In genomic region chr4:142162102-142162501, GRCm38 (mm10) we compare ENCODE assay signal across 15 mouse cellular contexts.
DNase-seq lines count a peak whose midpoint lies in the region; ATAC-seq and TF ChIP-seq lines count a peak whose summit lies in the region.
"Had no signal": no experiment of that assay in that cellular context is flagged by ENCODE, and none has a peak within 500 bp of the region (broad histone marks: within the 10 kb centered on the region; RNA-seq: fewer than 3 reads in every experiment).

No protein-coding gene starts in this region.

- peaks cover 6% of the 10 kb centered on the region for H3K36me3 ChIP-seq in forebrain, postnatal 0 days (ENCODE audit: insufficient read depth)
- H3K36me3 ChIP-seq in forebrain, embryonic 12.5 days (replicated peaks) = peaks cover 23% of the 10 kb centered on the region
- 0 out of 2 replicates have a peak, but pooled peaks cover 8% of the 10 kb centered on the region for H3K36me3 ChIP-seq in kidney, postnatal 0 days (ENCODE audit: insufficient read depth, low read length)
- H3K36me3 ChIP-seq in embryonic facial prominence, embryonic 10.5 days (replicated peaks) = peaks cover 45% of the 10 kb centered on the region

- no peak overlapping the region for H3K27ac ChIP-seq in forebrain, postnatal 0 days (ENCODE audit: low read depth, low read length)
- H3K27ac ChIP-seq in forebrain, embryonic 12.5 days = no peak overlapping the region
- H3K27ac ChIP-seq in kidney, postnatal 0 days = no peak overlapping the region
- no peak overlapping the region for H3K27ac ChIP-seq in embryonic facial prominence, embryonic 10.5 days (replicated peaks)
- H3K27ac ChIP-seq: heart, embryonic 10.5 days; limb, embryonic 12.5 days; midbrain, embryonic 12.5 days had no signal

- no peaks in the 10 kb centered on the region for H3K27me3 ChIP-seq in forebrain, postnatal 0 days (ENCODE audit: insufficient read depth, low read length)
- H3K27me3 ChIP-seq in forebrain, embryonic 12.5 days = no peaks in the 10 kb centered on the region
- no peaks in the 10 kb centered on the region for H3K27me3 ChIP-seq in kidney, postnatal 0 days (ENCODE audit: insufficient read depth, low read length)
- H3K27me3 ChIP-seq in embryonic facial prominence, embryonic 10.5 days (replicated peaks; ENCODE audit: low read depth, poor library complexity, severe bottlenecking) = no peaks in the 10 kb centered on the region
- H3K27me3 ChIP-seq: limb, embryonic 12.5 days had no signal

- 100% methylated on average over 2 of the region's 2 CpGs for WGBS in forebrain, postnatal 0 days
- WGBS in forebrain, embryonic 12.5 days = 91% methylated on average over 2 of the region's 2 CpGs
- WGBS in kidney, postnatal 0 days = 89% methylated on average over 2 of the region's 2 CpGs
- 96% methylated on average over 2 of the region's 2 CpGs for WGBS in embryonic facial prominence, embryonic 10.5 days

- H3K4me3 ChIP-seq in forebrain, postnatal 0 days (ENCODE audit: low read depth, low read length) = no peak overlapping the region
- H3K4me3 ChIP-seq in forebrain, embryonic 12.5 days (replicated peaks) = no peak overlapping the region
- no peak overlapping the region for H3K4me3 ChIP-seq in kidney, postnatal 0 days (replicated peaks; ENCODE audit: low read depth, low read length)
- H3K4me3 ChIP-seq in embryonic facial prominence, embryonic 10.5 days = no peak overlapping the region
- H3K4me3 ChIP-seq: heart, embryonic 10.5 days; limb, embryonic 12.5 days; midbrain, embryonic 12.5 days had no signal

- H3K9me3 ChIP-seq in forebrain, postnatal 0 days (ENCODE audit: low read length) = no peaks in the 10 kb centered on the region
- 0 out of 2 replicates have a peak, but pooled peaks cover 6% of the 10 kb centered on the region for H3K9me3 ChIP-seq in forebrain, embryonic 12.5 days
- no peaks in the 10 kb centered on the region for H3K9me3 ChIP-seq in kidney, postnatal 0 days (replicated peaks; ENCODE audit: low read length)
- peaks cover 16% of the 10 kb centered on the region for H3K9me3 ChIP-seq in embryonic facial prominence, embryonic 10.5 days

- peak; percentile 60 for TF ChIP-seq CTCF in forebrain, postnatal 0 days (IDR thresholded peaks at IDR 0.05; ENCODE audit: low read depth)
- peak; percentile 64 for TF ChIP-seq CTCF in kidney, postnatal 0 days (IDR thresholded peaks at IDR 0.05; ENCODE audit: low read depth)

- H3K4me2 ChIP-seq in forebrain, postnatal 0 days (ENCODE audit: low read depth) = no peak overlapping the region
- no peak overlapping the region for H3K4me2 ChIP-seq in forebrain, embryonic 12.5 days
- H3K4me2 ChIP-seq in kidney, postnatal 0 days (ENCODE audit: low read length) = no peak overlapping the region
- H3K4me2 ChIP-seq: limb, embryonic 12.5 days; midbrain, embryonic 12.5 days had no signal

- 0 out of 2 replicates have a peak, but pooled peaks have one; percentile 14 for ATAC-seq in forebrain, postnatal 0 days
- no peak for ATAC-seq in forebrain, embryonic 12.5 days (ENCODE audit: low FRiP score)
- no peak for ATAC-seq in kidney, postnatal 0 days (replicated peaks; ENCODE audit: low FRiP score, low read depth)

- no peaks in the 10 kb centered on the region for H3K4me1 ChIP-seq in forebrain, postnatal 0 days (ENCODE audit: insufficient read depth)
- peaks cover 19% of the 10 kb centered on the region for H3K4me1 ChIP-seq in forebrain, embryonic 12.5 days
- 0 out of 2 replicates have a peak, but pooled peaks cover 10% of the 10 kb centered on the region for H3K4me1 ChIP-seq in kidney, postnatal 0 days (replicated peaks; ENCODE audit: insufficient read depth, low read length)
- H3K4me1 ChIP-seq in embryonic facial prominence, embryonic 10.5 days = peaks cover 36% of the 10 kb centered on the region

- no peak overlapping the region for H3K9ac ChIP-seq in forebrain, postnatal 0 days
- H3K9ac ChIP-seq in forebrain, embryonic 12.5 days = no peak overlapping the region
- no peak overlapping the region for H3K9ac ChIP-seq in kidney, postnatal 0 days (ENCODE audit: low read depth, low read length)
- H3K9ac ChIP-seq: limb, embryonic 12.5 days; midbrain, embryonic 12.5 days had no signal

- no peak for DNase-seq in forebrain, postnatal 0 days
- no peak for DNase-seq in kidney, postnatal 0 days (ENCODE audit: low spot score)
- DNase-seq in kidney, adult 8-10 months = no peak
- DNase-seq in lung, postnatal 36 days = peak; percentile 29
- DNase-seq in lung, adult 18-20 months = no peak
- no peak for DNase-seq in embryonic facial prominence, embryonic 10.5 days (ENCODE audit: low spot score)
- DNase-seq in cerebellum, postnatal 14 days = no peak
- DNase-seq: adrenal gland, postnatal 10 days; cerebellum, adult 8-10 months; gastrocnemius, postnatal 10 days; thymus, postnatal 36 days had no signal
